Mouse (Mus musculus) skeletal muscle tissue, postnatal 0 days (tissue): ENCODE data around the gene Kir3dl1. TPM values are rescaled to one million over a fixed set of nuclear protein-coding genes. Genes with fewer than 3 reads are reported as not detected.

Source experiments
- polyA plus RNA-seq: library from polyadenylated mRNA; unstranded; fragments of >200 nt; fragmentation: Nextera tagmentation; extraction: Ambion mirVana; gene quantifications from 2 replicates; pipeline ENCODE4 v1.2.1, GENCODE M21; 2015

The Kir3dl1 gene
- polyA plus RNA-seq = not detected in 2 replicates

DNA sequence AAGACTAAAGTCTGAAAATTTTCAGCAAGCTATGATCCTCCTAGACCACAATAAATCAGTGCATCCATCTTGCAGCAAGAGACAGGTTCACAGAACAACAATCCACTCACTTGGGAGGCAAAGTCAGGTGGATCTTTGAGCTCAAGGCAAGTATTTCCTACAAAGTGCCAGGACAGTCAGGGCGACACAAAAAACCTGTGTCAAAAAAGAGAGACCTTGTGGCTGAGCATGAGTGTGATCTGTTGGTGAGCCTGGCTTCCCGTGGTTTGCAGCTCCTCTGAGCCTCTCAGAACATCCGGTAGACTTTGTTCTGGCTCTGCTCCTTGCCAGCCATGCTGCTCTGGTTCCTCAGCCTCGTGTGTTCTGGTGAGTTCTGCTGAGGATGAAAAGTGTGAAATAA, at the start of gene Kir3dl1:
Gene Kir3dl1, plus strand, starts transcription at position 301 of the 400 bp plus-strand sequence.

DNA sequence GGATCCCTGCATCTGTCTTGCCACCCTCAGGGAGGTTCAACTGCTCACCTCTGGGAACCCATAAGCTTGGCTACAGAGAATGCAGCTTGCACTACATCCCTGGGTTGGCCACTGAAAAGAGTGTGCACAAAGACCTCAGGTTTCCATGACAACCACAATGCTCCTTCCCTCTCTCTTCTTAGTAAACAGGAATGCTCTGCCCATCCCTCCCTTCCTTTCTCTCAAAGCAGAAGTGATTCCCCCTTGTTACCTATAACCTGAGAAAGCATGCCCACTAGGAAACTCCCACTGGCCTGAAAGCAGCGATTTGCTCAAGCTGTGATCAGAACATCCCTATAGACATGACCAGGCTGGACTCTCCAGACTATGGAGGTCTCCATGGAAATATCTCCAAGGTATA, 26.2 kb downstream of the Kir3dl1 start, which contains the start of gene Kir3dl2:
Gene Kir3dl2, minus strand, starts transcription at position 101 of the 400 bp plus-strand sequence.

Other genes starting within 250 kb of the Kir3dl1 start
- 97.9 and 126 TPM in 2 replicates for gene Bex3, start 247.7 kb upstream of the Kir3dl1 start, polyA plus RNA-seq
- gene Kir3dl2, start 26.1 kb downstream of the Kir3dl1 start, polyA plus RNA-seq = not detected in 2 replicates
- 55.0 and 81.0 TPM in 2 replicates for gene Tceal3, start 72.8 kb downstream of the Kir3dl1 start, polyA plus RNA-seq
- gene Tceal1, start 190.0 kb downstream of the Kir3dl1 start, polyA plus RNA-seq = 26.9 and 28.2 TPM in 2 replicates
- 285 and 354 TPM in 2 replicates for gene Morf4l2, start 225.7 kb downstream of the Kir3dl1 start, polyA plus RNA-seq